Mouse (Mus musculus) lung, postnatal 25 days (tissue): ENCODE measurements around the gene Rufy3.

Experiments
- DNase-seq: peaks from one replicate; pipeline ENCODE4 v3.0.0; 2022; ENCODE audit warnings: low spot score

The Rufy3 gene

GRCm38 (mm10) chr5:88685306-88685705 is 120.5 kb downstream of the Rufy3 start:
- DNase-seq = no peak

- no peak for DNase-seq
These were observed 121.0 kb downstream of the Rufy3 start for GRCm38 (mm10) chr5:88685745-88686299.

GRCm38 (mm10) chr5:88687996-88688406 is 123.2 kb downstream of the Rufy3 start:
- no peak for DNase-seq

- DNase-seq = no peak
These were observed 123.8 kb downstream of the Rufy3 start for GRCm38 (mm10) chr5:88688583-88689187.

- peak; percentile 17 for DNase-seq
These were observed 124.6 kb downstream of the Rufy3 start for GRCm38 (mm10) chr5:88689279-88689938.

GRCm38 (mm10) chr5:88690681-88691505 is 126.1 kb downstream of the Rufy3 start:
- DNase-seq = no peak

- DNase-seq = no peak
These were observed 126.8 kb downstream of the Rufy3 start for GRCm38 (mm10) chr5:88691506-88692095.

- DNase-seq = no peak
These were observed 127.7 kb downstream of the Rufy3 start for GRCm38 (mm10) chr5:88692586-88692985.

GRCm38 (mm10) chr5:88693057-88693456 is 128.2 kb downstream of the Rufy3 start:
- DNase-seq = no peak

GRCm38 (mm10) chr5:88697291-88697690 is 132.5 kb downstream of the Rufy3 start:
- DNase-seq = no peak

GRCm38 (mm10) chr5:88699251-88699913 is 134.5 kb downstream of the Rufy3 start:
- DNase-seq = peak; percentile 48
